In genomic region chr10:43171106-43171505, GRCm38 (mm10) we compare ENCODE assay signal across 9 mouse cellular contexts. TPM values are rescaled to one million over a fixed set of nuclear protein-coding genes. Genes with fewer than 3 reads are reported as not detected.
A peak's percentile ranks its signal among the peaks of the same experiment; 100 is the strongest.
DNase-seq lines count a peak whose midpoint lies in the region; ATAC-seq and TF ChIP-seq lines count a peak whose summit lies in the region.
"Had no signal": no experiment of that assay in that cellular context is flagged by ENCODE, and none has a peak within 500 bp of the region (broad histone marks: within the 10 kb centered on the region; RNA-seq: fewer than 3 reads in every experiment).

No protein-coding gene starts in this region.

- WGBS in embryonic facial prominence, embryonic 11.5 days, result 1% methylated on average over 8 of the region's 8 CpGs
- 3% methylated on average over 8 of the region's 8 CpGs for WGBS in hindbrain, embryonic 10.5 days
- 3% methylated on average over 8 of the region's 8 CpGs for WGBS in midbrain, postnatal 0 days

- H3K4me1 ChIP-seq in embryonic facial prominence, embryonic 11.5 days (ENCODE audit: control insufficient read depth, insufficient read depth, low read length), result 0 out of 2 replicates have a peak, but pooled peaks cover 2% of the 10 kb centered on the region
- H3K4me1 ChIP-seq in hindbrain, embryonic 10.5 days (replicated peaks), result peaks cover 55% of the 10 kb centered on the region
- peaks cover 5% of the 10 kb centered on the region; the same call in 1 of the 2 replicates for H3K4me1 ChIP-seq in midbrain, postnatal 0 days (ENCODE audit: insufficient read depth, low read length)

- H3K36me3 ChIP-seq in embryonic facial prominence, embryonic 11.5 days (replicated peaks; ENCODE audit: control insufficient read depth, insufficient read depth, low read depth, low read length), result no peaks in the 10 kb centered on the region
- no peaks in the 10 kb centered on the region for H3K36me3 ChIP-seq in hindbrain, embryonic 10.5 days
- H3K36me3 ChIP-seq in midbrain, postnatal 0 days (ENCODE audit: insufficient read depth, low read length), result no peaks in the 10 kb centered on the region

- TF ChIP-seq CTCF in midbrain, postnatal 0 days (IDR thresholded peaks at IDR 0.05), result no peak

- peak; percentile 34; the same call in 1 of the 2 replicates for ATAC-seq in embryonic facial prominence, embryonic 11.5 days (replicated peaks; ENCODE audit: insufficient number of reproducible peaks, low FRiP score, low TSS enrichment, low read depth)
- ATAC-seq in midbrain, postnatal 0 days (ENCODE audit: low FRiP score), result no peak

- no peak overlapping the region for H3K9ac ChIP-seq in embryonic facial prominence, embryonic 11.5 days (replicated peaks; ENCODE audit: low read length)
- H3K9ac ChIP-seq in midbrain, postnatal 0 days (replicated peaks; ENCODE audit: low read length, poor library complexity, severe bottlenecking), result peak overlapping the region; percentile 67

- H3K9me3 ChIP-seq in embryonic facial prominence, embryonic 11.5 days (replicated peaks; ENCODE audit: control insufficient read depth, low read length), result no peaks in the 10 kb centered on the region
- H3K9me3 ChIP-seq in hindbrain, embryonic 10.5 days, result 0 out of 2 replicates have a peak, but pooled peaks cover 3% of the 10 kb centered on the region
- no peaks in the 10 kb centered on the region for H3K9me3 ChIP-seq in midbrain, postnatal 0 days (ENCODE audit: low read length)

- peak overlapping the region; percentile 14; the same call in 1 of the 2 replicates for H3K4me2 ChIP-seq in embryonic facial prominence, embryonic 11.5 days (ENCODE audit: low read depth, low read length)
- H3K4me2 ChIP-seq in midbrain, postnatal 0 days (ENCODE audit: low read depth, low read length, poor library complexity, severe bottlenecking), result peak overlapping the region; percentile 88

- H3K27me3 ChIP-seq in embryonic facial prominence, embryonic 11.5 days (ENCODE audit: control insufficient read depth, insufficient read depth, low read length), result peaks cover 4% of the 10 kb centered on the region; the same call in 1 of the 2 replicates
- peaks cover 41% of the 10 kb centered on the region for H3K27me3 ChIP-seq in hindbrain, embryonic 10.5 days (ENCODE audit: insufficient read depth, poor library complexity, severe bottlenecking)
- H3K27me3 ChIP-seq in midbrain, postnatal 0 days (ENCODE audit: insufficient read depth, low read length), result no peaks in the 10 kb centered on the region

- DNase-seq in cerebellum, postnatal 25 days, result peak; percentile 39 to 53
- no peak for DNase-seq in cerebellum, adult 9-10 months
- peak; percentile 79 for DNase-seq in embryonic facial prominence, embryonic 11.5 days (ENCODE audit: low spot score)
- DNase-seq in hindbrain, embryonic 10.5 days (ENCODE audit: low spot score), result peak; percentile 53
- DNase-seq in midbrain, postnatal 0 days (ENCODE audit: low spot score), result no peak
- DNase-seq in lung, postnatal 36 days, result no peak
- DNase-seq in layer of hippocampus, postnatal 14 days (ENCODE audit: low spot score in 2 of 2), result no peak
- DNase-seq in kidney, postnatal 4 days, result no peak

- no peak overlapping the region for H3K27ac ChIP-seq in embryonic facial prominence, embryonic 11.5 days (replicated peaks; ENCODE audit: low read depth, low read length)
- H3K27ac ChIP-seq in hindbrain, embryonic 10.5 days, result 0 out of 2 replicates have a peak overlapping the region, but pooled peaks have one; percentile 1
- no peak overlapping the region for H3K27ac ChIP-seq in midbrain, postnatal 0 days (ENCODE audit: low read depth, low read length)

- no peak overlapping the region; the same call in 1 of the 2 replicates for H3K4me3 ChIP-seq in embryonic facial prominence, embryonic 11.5 days (ENCODE audit: low read depth, low read length)
- peak overlapping the region; percentile 91 for H3K4me3 ChIP-seq in hindbrain, embryonic 10.5 days
- H3K4me3 ChIP-seq in midbrain, postnatal 0 days (ENCODE audit: low read depth, low read length), result peak overlapping the region; percentile 97

RNA-seq across cellular contexts. Expression of gene Sobp, which starts 3.2 kb away (rescaled TPM):
- 5.2 and 5.3 TPM in 2 replicates for polyA plus RNA-seq in embryonic facial prominence, embryonic 11.5 days (2014; fragmentation: Nextera tagmentation; extraction: Ambion mirVana)
- 2.9 and 4.5 TPM in 2 replicates for polyA plus RNA-seq in hindbrain, embryonic 10.5 days (2016; fragmentation: Nextera tagmentation; extraction: Ambion mirVana)
- total RNA-seq in midbrain, postnatal 0 days (2014; rRNA removed), result 30.5 and 34.2 TPM in 2 replicates
- 14.0 and 17.0 TPM in 2 replicates for polyA plus RNA-seq in midbrain, postnatal 0 days (2015; fragmentation: Nextera tagmentation; extraction: Ambion mirVana)
- 10 to 100 TPM; 80.1 to 85.0 TPM for total RNA-seq in layer of hippocampus, postnatal 14 days (2021)
- total RNA-seq: liver, adult 2 months had no signal

RNA-seq across cellular contexts. Expression of gene 9030612E09Rik, which starts 3.4 kb away (rescaled TPM):
- polyA plus RNA-seq in embryonic facial prominence, embryonic 11.5 days (2014; fragmentation: Nextera tagmentation; extraction: Ambion mirVana), result 0.81 and 1.7 TPM in 2 replicates
- 1.7 and 1.8 TPM in 2 replicates for polyA plus RNA-seq in hindbrain, embryonic 10.5 days (2016; fragmentation: Nextera tagmentation; extraction: Ambion mirVana)
- 0.93 and 2.5 TPM in 2 replicates for total RNA-seq in midbrain, postnatal 0 days (2014; rRNA removed)
- 1.5 and 1.6 TPM in 2 replicates for polyA plus RNA-seq in midbrain, postnatal 0 days (2015; fragmentation: Nextera tagmentation; extraction: Ambion mirVana)
- total RNA-seq in layer of hippocampus, postnatal 14 days (2021), result 1 to 10 TPM; 1.4 to 2.2 TPM
- total RNA-seq: liver, adult 2 months had no signal
- polyA plus RNA-seq: liver, adult 2 months had no signal

RNA-seq across cellular contexts. Expression of gene Pdss2, which starts 50.2 kb away (rescaled TPM):
- polyA plus RNA-seq in embryonic facial prominence, embryonic 11.5 days (2014; fragmentation: Nextera tagmentation; extraction: Ambion mirVana), result 13.7 and 14.6 TPM in 2 replicates
- polyA plus RNA-seq in hindbrain, embryonic 10.5 days (2016; fragmentation: Nextera tagmentation; extraction: Ambion mirVana), result 13.4 and 15.5 TPM in 2 replicates
- 17.6 and 19.7 TPM in 2 replicates for total RNA-seq in midbrain, postnatal 0 days (2014; rRNA removed)
- 16.6 and 17.6 TPM in 2 replicates for polyA plus RNA-seq in midbrain, postnatal 0 days (2015; fragmentation: Nextera tagmentation; extraction: Ambion mirVana)
- total RNA-seq in layer of hippocampus, postnatal 14 days (2021), result 10 to 100 TPM; 16.0 to 17.7 TPM

Comparison
In these comparisons a context has a peak if more than half of its experiments do, and no peak if none do; other contexts are left out.
1. DNase-seq: peak in cerebellum, postnatal 25 days (2 of 2), embryonic facial prominence, embryonic 11.5 days (single experiment) and hindbrain, embryonic 10.5 days (single experiment); none in cerebellum, adult 9-10 months (single experiment), midbrain, postnatal 0 days (single experiment), lung, postnatal 36 days (single experiment), layer of hippocampus, postnatal 14 days (0 of 2) and kidney, postnatal 4 days (0 of 2).